Mouse (Mus musculus) stomach, adult 2 months (tissue): ENCODE results near the gene Nanos1. TPM values are rescaled to one million over a fixed set of nuclear protein-coding genes. Genes with fewer than 3 reads are reported as not detected.

Experiments used
- polyA plus RNA-seq: library from polyadenylated mRNA; depleted of rRNA; stranded (reverse); fragments of >200 nt; gene quantifications from 2 replicates; pipeline ENCODE4 v1.2.3, GENCODE M21; 2012; rRNA removed

The Nanos1 gene
- polyA plus RNA-seq = 0.15 and 0.29 TPM in 2 replicates

GRCm38 (mm10) chr19:60755438-60756191 lies at the start of gene Nanos1:
Nanos1 (plus strand) TSS chr19:60755987.

GRCm38 (mm10) chr19:60790551-60791161 lies 34.9 kb downstream of the Nanos1 start, which contains the start of gene Eif3a:
Eif3a (minus strand) TSS chr19:60790658.

Other genes starting within 250 kb of the Nanos1 start
- 3.1 and 4.5 TPM in 2 replicates for gene Cacul1, start 175.0 kb upstream of the Nanos1 start, polyA plus RNA-seq
- 3.4 and 7.5 TPM in 2 replicates for gene Eif3a, start 34.7 kb downstream of the Nanos1 start, polyA plus RNA-seq
- 0.35 and 0.70 TPM in 2 replicates for gene Fam45a, start 55.6 kb downstream of the Nanos1 start, polyA plus RNA-seq
- gene Sfxn4, start 105.5 kb downstream of the Nanos1 start, polyA plus RNA-seq = 0.06 and 0.25 TPM in 2 replicates
- gene Prdx3, start 118.6 kb downstream of the Nanos1 start, polyA plus RNA-seq = 39.3 and 41.2 TPM in 2 replicates
- gene Grk5, start 133.8 kb downstream of the Nanos1 start, polyA plus RNA-seq = 0.35 and 0.42 TPM in 2 replicates